Mouse (Mus musculus): ENCODE data around the gene Sh3glb1. TPM values are rescaled to one million over a fixed set of nuclear protein-coding genes. Genes with fewer than 3 reads are reported as not detected.

The Sh3glb1 gene
- total and polyA plus RNA-seq, 3 experiments = 51.0 to 337 (median 79.8) TPM

DNA sequence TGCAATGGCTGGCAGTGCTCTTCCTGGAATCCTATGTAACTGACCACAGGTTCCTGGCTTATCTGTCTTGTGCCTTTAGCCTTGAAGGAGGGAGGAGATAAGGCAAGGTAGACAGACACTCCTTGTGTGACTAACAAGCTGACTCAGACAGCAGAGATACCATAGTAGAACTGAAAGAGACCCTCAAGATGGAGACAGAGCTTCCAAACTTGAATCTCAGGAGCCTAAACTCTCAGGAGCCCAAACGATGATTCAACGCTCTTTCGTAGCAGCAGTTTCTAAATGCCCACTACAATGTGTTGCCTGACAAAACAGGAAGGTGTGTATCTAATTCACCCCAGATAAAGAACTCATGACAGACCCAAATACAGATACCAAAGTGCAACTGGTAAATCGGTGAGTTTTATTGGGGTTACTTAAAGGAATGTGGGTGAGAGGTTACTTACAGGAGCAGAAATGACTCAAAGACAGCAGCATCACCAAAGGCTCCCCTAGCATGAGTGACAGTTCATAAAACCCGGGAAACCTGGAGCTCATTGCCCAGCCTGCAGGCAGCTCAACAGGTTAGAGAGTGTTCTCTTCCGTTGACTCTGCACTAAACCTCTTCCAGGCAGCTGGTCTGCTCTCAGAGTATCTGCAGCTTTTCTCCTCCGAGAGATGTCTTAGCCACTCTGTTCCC is 56.6 kb downstream of the Sh3glb1 start:
- TF ChIP-seq GATA1 (IDR thresholded peaks at IDR 0.05; ENCODE audit: borderline replicate concordance, low read length) (no peak), POLR2AphosphoS5 (IDR thresholded peaks at IDR 0.05; ENCODE audit: insufficient replicate concordance, low read depth, low read length) (no peak), TAL1 (conservative IDR thresholded peaks at IDR 0.05; ENCODE audit: low read depth, low read length) (peak; percentile 77), CTCF (IDR thresholded peaks at IDR 0.05; ENCODE audit: low read depth, low read length) (no peak)
- H3K9me3 ChIP-seq (replicated peaks) = peaks cover 12% of the 10 kb centered on the region
- DNase-seq (ENCODE audit: low spot score) = peak; percentile 36
- H3K4me1 ChIP-seq (ENCODE audit: insufficient read depth, low read depth, low read length) = peaks cover 68% of the 10 kb centered on the region
- no peaks in the 10 kb centered on the region for H3K27me3 ChIP-seq (ENCODE audit: insufficient read depth, low read length)
- H3K36me3 ChIP-seq (replicated peaks) = no peaks in the 10 kb centered on the region
- peak overlapping the region; percentile 30; the same call in 1 of the 2 replicates for H3K4me3 ChIP-seq (ENCODE audit: low read depth, low read length)
- ATAC-seq (ENCODE audit: extremely low read depth, insufficient number of reproducible peaks, low FRiP score, poor library complexity, severe bottlenecking) = peak; percentile 79

GRCm38 (mm10) chr3:144662215-144662852 is 57.8 kb downstream of the Sh3glb1 start:
- ATAC-seq (ENCODE audit: extremely low read depth, insufficient number of reproducible peaks, low FRiP score, poor library complexity, severe bottlenecking) = peak; percentile 51
- DNase-seq (ENCODE audit: low spot score) = no peak
- Histone ChIP-seq H3K9me3 (replicated peaks) (peaks cover 12% of the 10 kb centered on the region), H3K4me3 (ENCODE audit: low read depth, low read length) (peak overlapping the region; percentile 7; the same call in 1 of the 2 replicates), H3K36me3 (replicated peaks) (no peaks in the 10 kb centered on the region), H3K4me1 (ENCODE audit: insufficient read depth, low read depth, low read length) (peaks cover 56% of the 10 kb centered on the region), H3K27me3 (ENCODE audit: insufficient read depth, low read length) (no peaks in the 10 kb centered on the region)
- TF ChIP-seq GATA2 (IDR thresholded peaks at IDR 0.05; ENCODE audit: borderline replicate concordance, low read depth, low read length) (no peak), TAL1 (conservative IDR thresholded peaks at IDR 0.05; ENCODE audit: low read depth, low read length) (no peak), POLR2AphosphoS5 (IDR thresholded peaks at IDR 0.05; ENCODE audit: insufficient replicate concordance, low read depth, low read length) (no peak), GATA1 (IDR thresholded peaks at IDR 0.05; ENCODE audit: borderline replicate concordance, low read length) (no peak), CTCF (IDR thresholded peaks at IDR 0.05; ENCODE audit: low read depth, low read length) (no peak)

- Histone ChIP-seq H3K4me1 (ENCODE audit: insufficient read depth, low read depth, low read length) (peaks cover 51% of the 10 kb centered on the region), H3K9me3 (replicated peaks) (peaks cover 12% of the 10 kb centered on the region), H3K36me3 (replicated peaks) (no peaks in the 10 kb centered on the region), H3K4me3 (ENCODE audit: low read depth, low read length) (no peak overlapping the region; the same call in 1 of the 2 replicates), H3K27me3 (ENCODE audit: insufficient read depth, low read length) (no peaks in the 10 kb centered on the region)
- no peak for TF ChIP-seq GATA2 (IDR thresholded peaks at IDR 0.05; ENCODE audit: borderline replicate concordance, low read depth, low read length)
- TF ChIP-seq POLR2AphosphoS5 (IDR thresholded peaks at IDR 0.05; ENCODE audit: insufficient replicate concordance, low read depth, low read length) = no peak
- no peak for TF ChIP-seq TAL1 (conservative IDR thresholded peaks at IDR 0.05; ENCODE audit: low read depth, low read length)
- no peak for TF ChIP-seq GATA1 (IDR thresholded peaks at IDR 0.05; ENCODE audit: borderline replicate concordance, low read length)
- no peak for TF ChIP-seq CTCF (IDR thresholded peaks at IDR 0.05; ENCODE audit: low read depth, low read length)
- no peak for DNase-seq (ENCODE audit: low spot score)
- ATAC-seq (ENCODE audit: extremely low read depth, insufficient number of reproducible peaks, low FRiP score, poor library complexity, severe bottlenecking) = no peak
These were observed 58.7 kb downstream of the Sh3glb1 start for GRCm38 (mm10) chr3:144661439-144661838.

DNA sequence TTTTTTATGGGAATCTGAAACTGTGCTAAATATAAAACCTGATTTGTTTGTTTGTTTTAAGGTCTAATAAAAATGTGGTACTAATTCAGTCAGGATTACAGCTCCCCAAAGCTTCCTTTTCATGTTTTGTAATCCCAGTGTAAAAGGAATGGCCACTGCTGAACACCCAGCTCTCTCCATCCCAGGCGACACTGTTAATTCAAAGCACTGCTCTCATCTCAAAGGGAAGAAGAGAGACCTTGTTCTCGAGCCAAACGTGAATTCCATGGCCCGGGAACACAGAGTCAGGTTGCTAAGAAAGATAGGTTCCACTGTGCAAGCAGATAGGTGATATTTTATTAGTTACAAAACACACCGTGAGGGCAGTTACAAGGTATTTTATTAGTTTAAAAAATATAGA is 75.9 kb downstream of the Sh3glb1 start:
- Histone ChIP-seq H3K36me3 (replicated peaks) (no peaks in the 10 kb centered on the region), H3K4me3 (ENCODE audit: low read depth, low read length) (no peak overlapping the region), H3K9me3 (replicated peaks) (peaks cover 10% of the 10 kb centered on the region), H3K27me3 (ENCODE audit: insufficient read depth, low read length) (no peaks in the 10 kb centered on the region), H3K4me1 (ENCODE audit: insufficient read depth, low read depth, low read length) (peaks cover 28% of the 10 kb centered on the region)
- DNase-seq (ENCODE audit: low spot score) = no peak
- no peak for ATAC-seq (ENCODE audit: extremely low read depth, insufficient number of reproducible peaks, low FRiP score, poor library complexity, severe bottlenecking)
- no peak for TF ChIP-seq GATA1 (IDR thresholded peaks at IDR 0.05; ENCODE audit: borderline replicate concordance, low read length)
- no peak for TF ChIP-seq POLR2AphosphoS5 (IDR thresholded peaks at IDR 0.05; ENCODE audit: insufficient replicate concordance, low read depth, low read length)
- no peak for TF ChIP-seq CTCF (IDR thresholded peaks at IDR 0.05; ENCODE audit: low read depth, low read length)
- TF ChIP-seq TAL1 (conservative IDR thresholded peaks at IDR 0.05; ENCODE audit: low read depth, low read length) = no peak
- no peak for TF ChIP-seq GATA2 (IDR thresholded peaks at IDR 0.05; ENCODE audit: borderline replicate concordance, low read depth, low read length)

GRCm38 (mm10) chr3:144643301-144643871 is 76.7 kb downstream of the Sh3glb1 start:
- TF ChIP-seq CTCF (IDR thresholded peaks at IDR 0.05; ENCODE audit: low read depth, low read length) (no peak), TAL1 (conservative IDR thresholded peaks at IDR 0.05; ENCODE audit: low read depth, low read length) (no peak), GATA2 (IDR thresholded peaks at IDR 0.05; ENCODE audit: borderline replicate concordance, low read depth, low read length) (no peak), POLR2AphosphoS5 (IDR thresholded peaks at IDR 0.05; ENCODE audit: insufficient replicate concordance, low read depth, low read length) (no peak)
- ATAC-seq (ENCODE audit: extremely low read depth, insufficient number of reproducible peaks, low FRiP score, poor library complexity, severe bottlenecking) (no peak), DNase-seq (ENCODE audit: low spot score) (no peak)
- H3K9me3 ChIP-seq (replicated peaks) = peaks cover 10% of the 10 kb centered on the region
- no peaks in the 10 kb centered on the region for H3K27me3 ChIP-seq (ENCODE audit: insufficient read depth, low read length)
- H3K36me3 ChIP-seq (replicated peaks) = no peaks in the 10 kb centered on the region
- no peak overlapping the region for H3K4me3 ChIP-seq (ENCODE audit: low read depth, low read length)
- peaks cover 34% of the 10 kb centered on the region for H3K4me1 ChIP-seq (ENCODE audit: insufficient read depth, low read depth, low read length)

GRCm38 (mm10) chr3:144642141-144642540 is 78.0 kb downstream of the Sh3glb1 start:
- Histone ChIP-seq H3K9me3 (replicated peaks) (peaks cover 10% of the 10 kb centered on the region), H3K27me3 (ENCODE audit: insufficient read depth, low read length) (no peaks in the 10 kb centered on the region), H3K36me3 (replicated peaks) (no peaks in the 10 kb centered on the region), H3K4me3 (ENCODE audit: low read depth, low read length) (no peak overlapping the region), H3K4me1 (ENCODE audit: insufficient read depth, low read depth, low read length) (peaks cover 45% of the 10 kb centered on the region)
- no peak for DNase-seq (ENCODE audit: low spot score)
- no peak for ATAC-seq (ENCODE audit: extremely low read depth, insufficient number of reproducible peaks, low FRiP score, poor library complexity, severe bottlenecking)
- TF ChIP-seq POLR2AphosphoS5 (IDR thresholded peaks at IDR 0.05; ENCODE audit: insufficient replicate concordance, low read depth, low read length) (no peak), GATA1 (IDR thresholded peaks at IDR 0.05; ENCODE audit: borderline replicate concordance, low read length) (no peak), TAL1 (conservative IDR thresholded peaks at IDR 0.05; ENCODE audit: low read depth, low read length) (no peak)
